Mouse (Mus musculus) E14TG2a.4 (cell line): ENCODE results near the gene Cwc27.

Experiments used
- CTCF ChIP-seq: conservative IDR thresholded peaks from 2 replicates; pipeline ENCODE4 v1.5.1; 2014; ENCODE audit warnings: low read length
- NANOG ChIP-seq: IDR thresholded peaks from 2 replicates; pipeline ENCODE4 v1.6.1; 2014; ENCODE audit warnings: borderline replicate concordance, low read length, mixed read lengths
- POU5F1 ChIP-seq: IDR thresholded peaks from 2 replicates; pipeline ENCODE4 v1.6.1; 2014; ENCODE audit warnings: low read length, borderline replicate concordance

DNA sequence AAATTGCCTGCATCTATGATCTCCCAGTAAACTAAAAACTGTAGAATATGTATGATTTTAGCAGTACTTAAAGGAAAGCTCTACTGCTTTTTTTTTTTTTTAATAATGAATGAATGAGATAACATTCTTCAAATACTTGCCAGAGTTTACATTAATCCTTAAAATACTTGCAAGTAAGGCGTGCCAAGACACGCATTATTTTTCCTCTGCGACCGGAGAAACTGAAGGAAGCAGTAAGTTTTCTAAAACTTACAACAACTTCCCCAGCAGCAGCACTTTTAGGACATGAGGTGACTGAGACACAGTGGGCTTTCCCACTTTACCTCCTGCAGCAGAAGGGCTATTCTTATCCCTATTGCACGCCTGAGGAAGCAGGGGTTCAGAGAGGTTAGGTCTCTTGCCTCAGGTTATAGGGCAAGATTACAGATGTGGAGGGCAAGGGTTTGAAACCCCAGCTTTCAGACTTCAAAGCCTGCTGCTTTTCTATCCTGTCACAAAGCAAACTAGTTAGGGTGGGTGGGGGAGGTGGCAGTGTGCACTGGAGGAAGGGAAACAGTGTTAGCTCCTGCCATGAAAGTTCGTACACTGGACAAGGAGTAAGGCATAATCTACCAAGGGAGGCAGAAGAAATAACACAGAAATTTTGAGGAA, 132.5 kb downstream of the Cwc27 start:
- TF ChIP-seq CTCF (no peak), NANOG (no peak), POU5F1 (no peak)
